Mouse (Mus musculus): Measurements from ENCODE around the gene Trmt2a.

Gene Trmt2a

DNA sequence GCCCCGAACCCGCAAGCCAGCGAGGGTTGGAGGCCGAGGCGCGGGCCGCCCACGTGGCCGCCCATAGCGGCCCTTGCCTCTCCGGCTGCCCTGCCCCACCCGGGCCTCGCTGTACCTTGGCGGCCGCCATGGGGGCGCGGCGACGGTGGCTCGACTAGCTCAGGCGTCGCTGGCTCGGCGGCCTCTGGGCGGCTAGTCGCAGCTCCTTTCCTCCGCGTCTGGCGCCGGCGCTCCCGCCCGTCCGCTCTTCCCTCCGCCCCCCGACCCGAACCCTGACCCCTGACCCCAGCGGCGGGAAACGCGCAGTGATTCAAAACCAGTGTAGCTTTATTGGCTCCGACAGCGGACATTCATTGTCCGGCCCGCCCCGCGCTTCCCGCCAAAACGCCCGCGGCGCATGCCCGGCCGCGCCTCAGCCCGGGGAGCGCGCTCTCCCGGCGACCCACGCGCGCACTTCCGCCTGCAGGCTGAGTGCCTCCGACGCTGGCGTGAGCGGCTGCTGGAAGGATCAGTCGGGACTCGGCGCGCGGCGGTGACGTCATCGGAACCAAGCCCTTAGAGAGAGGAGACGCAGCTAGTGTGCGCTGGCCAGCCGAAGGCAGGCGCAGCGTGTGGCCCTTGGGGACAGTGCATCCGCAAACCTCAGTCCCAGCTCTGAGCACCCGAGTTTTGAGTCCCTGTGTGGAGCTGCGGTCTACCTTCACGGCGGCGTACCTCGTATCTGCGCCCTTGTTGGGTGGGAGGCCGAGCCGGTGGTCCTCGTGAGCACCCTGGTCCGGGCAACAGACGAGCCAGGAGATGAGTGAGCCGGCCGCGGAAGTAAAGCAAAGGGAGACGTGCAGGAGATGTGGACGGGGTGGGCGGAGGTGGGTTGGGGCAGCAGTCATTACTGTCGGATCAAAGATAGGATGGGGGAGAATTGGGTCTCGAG is at the start of gene Trmt2a, which contains the start of gene Ranbp1:
Trmt2a (plus strand) TSS at position 247 of the 931 bp plus-strand sequence.
Ranbp1 (minus strand) TSS at position 300 of the 931 bp plus-strand sequence.
- DNase-seq (ENCODE audit: low spot score) = peak; percentile 99

- DNase-seq (ENCODE audit: low spot score) = no peak
These were observed 48.4 kb upstream of the Trmt2a start for GRCm38 (mm10) chr16:18200062-18200461.

DNA sequence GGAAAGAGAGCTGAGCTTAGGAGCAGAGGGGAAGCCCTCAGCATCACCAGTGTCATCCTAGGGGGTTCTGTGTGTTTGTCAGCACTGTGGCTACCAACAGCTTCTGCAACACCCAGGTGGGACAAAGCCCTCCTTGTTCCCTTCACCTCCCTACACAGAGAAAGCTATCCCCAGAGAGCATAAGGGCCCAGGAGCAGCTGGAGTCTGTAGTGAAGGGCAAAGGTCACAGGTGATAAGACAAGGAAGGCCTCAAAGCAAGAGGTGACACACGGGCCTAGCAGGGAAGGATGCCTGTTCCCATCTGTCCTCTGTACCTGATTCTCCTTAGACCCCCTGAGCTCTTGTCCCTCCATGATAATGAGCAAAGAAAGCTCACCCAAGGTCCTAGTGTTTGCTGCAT is 46.9 kb upstream of the Trmt2a start:
- DNase-seq (ENCODE audit: low spot score) = no peak

- DNase-seq (ENCODE audit: low spot score) = no peak
These were observed 46.4 kb upstream of the Trmt2a start for GRCm38 (mm10) chr16:18202061-18202460.

GRCm38 (mm10) chr16:18203430-18204091 is 44.9 kb upstream of the Trmt2a start:
- DNase-seq (ENCODE audit: low spot score) = no peak

DNA sequence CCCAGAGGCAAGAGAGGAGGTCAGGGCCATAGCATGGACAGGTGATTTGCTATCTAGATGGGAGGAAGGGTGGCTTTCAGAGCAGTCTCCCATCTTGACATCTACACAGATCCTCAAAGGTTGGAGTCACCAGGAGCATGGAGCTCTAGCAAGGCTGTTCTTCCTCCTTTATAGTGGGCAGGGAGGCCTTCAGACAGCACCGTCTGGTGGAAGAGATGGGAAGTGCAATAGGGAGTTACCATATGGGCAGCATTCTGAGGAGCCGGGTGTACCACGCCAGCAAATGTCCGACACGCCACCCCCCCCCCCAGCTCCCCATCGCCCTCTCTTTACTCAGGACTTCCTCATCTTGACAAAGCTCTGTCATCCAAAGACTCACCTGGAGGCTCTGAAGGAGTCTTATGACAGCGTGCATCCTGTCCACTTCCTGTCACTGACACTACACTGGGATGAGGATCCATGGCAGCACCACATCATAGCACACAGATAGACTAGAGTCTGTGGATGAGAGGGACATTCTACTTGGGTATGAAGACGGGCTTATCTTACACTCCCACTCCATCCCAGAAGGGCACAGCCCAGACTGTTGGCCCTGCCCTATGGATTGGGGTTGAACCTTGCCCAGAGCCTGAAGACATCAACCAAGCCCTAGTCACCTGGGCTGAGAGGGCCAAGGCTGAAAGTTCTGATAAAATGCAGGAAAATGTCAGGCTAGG is 37.6 kb upstream of the Trmt2a start:
- DNase-seq (ENCODE audit: low spot score) = peak; percentile 31

- DNase-seq (ENCODE audit: low spot score) = peak; percentile 67
These were observed 36.9 kb upstream of the Trmt2a start for GRCm38 (mm10) chr16:18211417-18212171.

GRCm38 (mm10) chr16:18213689-18214088 is 34.8 kb upstream of the Trmt2a start:
- DNase-seq (ENCODE audit: low spot score) = no peak

GRCm38 (mm10) chr16:18214858-18215257 is 33.6 kb upstream of the Trmt2a start:
- no peak for DNase-seq (ENCODE audit: low spot score)

DNA sequence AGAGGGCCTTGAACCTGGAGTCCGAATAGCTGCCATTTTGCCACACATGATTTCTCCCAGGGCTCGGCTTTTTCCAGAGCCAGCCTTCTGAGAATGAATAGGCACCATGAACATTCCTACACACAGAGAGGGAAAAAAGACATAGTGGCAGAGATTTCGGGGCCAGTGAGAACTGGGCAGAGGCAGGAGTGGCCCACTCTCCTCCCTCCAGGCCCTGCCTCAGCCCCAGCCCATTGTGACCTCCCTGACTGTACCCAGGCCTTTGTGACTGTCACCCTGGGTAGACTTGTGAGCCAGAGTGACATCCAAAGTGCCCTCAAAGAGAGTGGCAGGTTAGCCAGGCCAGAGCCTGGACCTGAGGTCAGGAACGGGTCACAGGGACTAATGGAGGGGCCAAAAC is 30.9 kb upstream of the Trmt2a start, which contains the start of gene Ccdc188:
Ccdc188 (plus strand) TSS at position 301 of the 400 bp plus-strand sequence.
- no peak for DNase-seq (ENCODE audit: low spot score)

- DNase-seq (ENCODE audit: low spot score) = no peak
These were observed 29.9 kb upstream of the Trmt2a start for GRCm38 (mm10) chr16:18218580-18218996.

DNA sequence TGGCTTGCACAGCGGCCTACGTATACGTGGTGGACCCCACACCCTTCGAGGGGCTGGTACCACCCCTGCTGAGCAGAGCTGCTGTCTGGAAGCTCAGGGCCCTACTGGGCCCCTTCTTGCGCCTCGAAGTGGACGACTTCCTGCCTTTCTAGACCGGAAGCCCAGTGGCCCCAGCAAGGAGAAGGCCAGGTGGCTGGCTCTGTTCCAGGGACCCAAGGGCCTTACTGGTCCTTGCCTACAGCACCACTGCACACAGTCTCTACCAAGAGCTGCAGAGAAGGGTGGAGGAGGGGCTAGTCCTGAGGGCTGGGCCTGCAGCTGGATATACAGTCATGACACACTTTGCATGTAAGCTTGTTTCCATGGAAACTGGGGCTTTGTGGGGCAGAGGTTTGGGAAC is 28.5 kb upstream of the Trmt2a start:
- no peak for DNase-seq (ENCODE audit: low spot score)

GRCm38 (mm10) chr16:18220856-18221542 is 27.5 kb upstream of the Trmt2a start:
- no peak for DNase-seq (ENCODE audit: low spot score)

DNA sequence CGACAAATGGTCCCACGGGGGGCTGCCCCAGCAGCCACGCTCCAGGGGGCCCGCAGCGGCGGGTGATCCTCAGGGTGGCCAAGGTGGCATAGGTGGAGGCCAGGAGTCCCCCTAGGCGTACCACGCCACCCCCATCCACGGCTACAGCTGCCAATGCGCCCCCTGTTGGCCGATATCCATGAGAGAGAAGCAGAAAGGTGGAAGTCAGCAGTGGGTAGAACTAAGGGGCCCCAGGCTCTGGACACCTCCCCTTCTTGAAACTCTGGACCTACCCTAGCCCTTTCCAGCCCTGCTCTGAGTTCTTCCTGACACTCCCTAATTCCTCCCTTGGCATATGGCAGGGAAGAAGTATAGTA is 27.0 kb upstream of the Trmt2a start:
- no peak for DNase-seq (ENCODE audit: low spot score)

DNA sequence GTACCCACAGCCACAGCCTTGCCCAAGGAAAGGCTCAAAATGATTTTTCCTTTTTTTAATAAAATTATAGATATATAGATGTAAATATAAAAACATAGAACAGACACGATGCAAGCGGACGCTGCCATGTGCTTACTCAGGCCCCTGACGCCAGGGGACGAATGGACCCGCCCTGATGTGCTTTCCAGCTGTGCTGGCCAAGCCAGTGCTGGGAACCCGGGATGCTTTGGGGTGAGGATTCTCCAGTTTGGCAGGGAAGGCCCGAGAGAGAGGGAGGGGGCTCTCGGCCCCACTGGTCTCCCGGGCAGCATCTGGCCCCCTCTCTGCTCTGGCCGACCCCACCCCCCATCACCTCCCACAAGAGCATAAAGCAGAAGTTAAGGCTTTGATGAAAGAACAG is 26.3 kb upstream of the Trmt2a start:
- DNase-seq (ENCODE audit: low spot score) = no peak

DNA sequence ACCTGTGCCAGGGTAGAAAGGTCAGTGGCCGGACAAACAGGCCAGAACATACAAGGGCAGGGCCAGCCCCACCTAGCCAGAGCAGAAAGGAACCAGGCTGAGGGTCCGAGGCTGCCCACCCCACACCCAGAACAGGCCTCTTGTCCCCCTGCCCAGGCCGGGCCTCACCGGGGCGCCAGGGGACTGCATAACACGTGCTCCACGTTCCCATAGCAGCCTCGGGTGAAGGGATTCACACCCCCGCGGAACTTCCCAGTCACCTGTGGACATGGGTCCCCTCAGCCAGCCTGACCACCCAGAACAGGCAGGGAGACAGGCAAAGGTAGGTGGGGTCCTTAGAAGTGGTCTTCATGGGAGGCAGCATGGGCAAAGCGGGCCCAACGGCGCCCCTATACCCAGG is 21.3 kb upstream of the Trmt2a start:
- no peak for DNase-seq (ENCODE audit: low spot score)

- DNase-seq (ENCODE audit: low spot score) = no peak
These were observed 20.5 kb upstream of the Trmt2a start for GRCm38 (mm10) chr16:18227897-18228422.

DNA sequence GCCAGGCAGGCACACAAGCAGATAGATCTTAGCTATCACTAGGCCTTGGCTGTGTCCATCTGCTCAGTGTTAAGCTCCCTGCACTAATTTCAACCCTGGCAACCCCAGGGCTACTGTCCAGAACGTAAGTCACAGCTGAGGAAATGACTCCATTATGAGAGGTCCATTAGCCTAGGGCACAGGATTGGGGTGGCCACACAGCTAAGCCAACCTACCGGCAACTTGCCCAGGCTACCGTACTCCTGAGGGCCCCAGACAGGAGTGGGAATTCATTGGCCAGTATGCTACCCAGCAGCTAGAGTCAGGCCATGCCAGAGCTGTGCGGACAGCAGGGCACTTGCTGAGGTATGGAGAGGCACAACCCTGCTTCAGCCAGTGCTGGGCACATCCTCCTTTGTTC is 19.6 kb upstream of the Trmt2a start:
- no peak for DNase-seq (ENCODE audit: low spot score)

DNA sequence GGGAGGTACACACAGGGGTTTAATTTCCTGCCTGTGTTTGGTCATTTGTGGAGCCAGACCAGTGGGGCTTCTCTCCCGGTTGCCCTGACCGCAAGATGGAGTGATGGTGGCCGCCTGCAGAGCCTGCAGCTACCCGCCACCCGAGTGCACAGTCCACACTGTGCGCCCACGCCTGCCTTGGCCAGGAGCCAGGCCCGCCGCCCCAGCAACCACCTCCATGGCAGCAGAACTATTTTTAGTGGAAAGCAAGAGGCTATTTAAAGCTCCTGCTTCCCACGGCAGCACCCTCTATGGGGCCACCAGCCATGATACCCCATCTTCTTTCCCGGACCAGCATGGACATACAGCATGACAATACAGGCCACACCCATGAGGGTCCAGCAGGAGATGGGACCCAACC is 18.9 kb upstream of the Trmt2a start:
- no peak for DNase-seq (ENCODE audit: low spot score)

DNA sequence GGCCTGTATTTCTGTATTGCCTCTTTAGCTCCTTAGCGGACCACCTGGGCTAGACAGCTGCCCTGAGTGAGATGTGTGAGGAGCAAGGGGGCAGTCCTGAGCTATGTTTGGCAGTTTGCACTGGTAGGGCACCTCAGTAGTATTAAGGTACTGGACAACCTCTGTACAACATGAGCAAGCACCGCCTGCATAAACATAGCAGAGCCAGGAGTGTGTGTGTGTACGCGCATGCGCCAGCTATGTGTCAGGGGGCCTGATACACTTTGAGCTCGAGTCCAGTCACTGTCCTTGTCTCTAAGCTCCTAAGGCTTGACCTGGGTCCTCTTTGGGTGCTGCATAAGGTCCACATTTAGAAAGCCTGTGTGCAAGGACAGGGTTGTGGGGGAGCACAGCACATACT is 17.9 kb upstream of the Trmt2a start:
- DNase-seq (ENCODE audit: low spot score) = no peak

DNA sequence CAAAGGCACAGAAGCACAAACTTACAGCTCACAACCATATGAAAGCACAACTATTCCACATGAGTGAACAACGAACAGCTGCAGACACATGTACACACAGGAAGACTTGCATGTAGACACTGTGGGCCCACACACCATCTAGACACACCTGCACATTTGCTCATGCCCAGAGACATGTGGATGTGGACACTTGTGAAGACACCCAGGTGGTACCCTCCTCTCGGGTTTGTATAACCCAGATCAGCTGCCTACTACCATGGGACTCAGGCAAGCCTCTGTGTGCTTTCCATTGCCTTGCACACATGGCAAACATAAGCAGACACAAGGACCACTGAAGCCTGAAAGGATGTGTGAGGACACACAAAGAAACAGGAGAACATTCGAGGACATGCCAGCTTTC is 17.4 kb upstream of the Trmt2a start:
- no peak for DNase-seq (ENCODE audit: low spot score)
